Mouse (Mus musculus): ENCODE measurements at regions not wholly inside any gene's neighbourhood (a gene's known extent, or its start where the extent isn't known, plus 50 kb on each side); places are given as distances from the start of the nearest gene placed in this dataset.

- no peak for DNase-seq (ENCODE audit: low spot score)
Measured at GRCm38 (mm10) chr12:25262461-25262860, 165.5 kb upstream of the Id2 start.

- no peak for DNase-seq (ENCODE audit: low spot score)
Measured at GRCm38 (mm10) chr12:25259123-25259522, 162.2 kb upstream of the Id2 start.

GRCm38 (mm10) chr12:25256268-25256667, 159.3 kb upstream of the Id2 start:
- no peak for DNase-seq (ENCODE audit: low spot score)

DNA sequence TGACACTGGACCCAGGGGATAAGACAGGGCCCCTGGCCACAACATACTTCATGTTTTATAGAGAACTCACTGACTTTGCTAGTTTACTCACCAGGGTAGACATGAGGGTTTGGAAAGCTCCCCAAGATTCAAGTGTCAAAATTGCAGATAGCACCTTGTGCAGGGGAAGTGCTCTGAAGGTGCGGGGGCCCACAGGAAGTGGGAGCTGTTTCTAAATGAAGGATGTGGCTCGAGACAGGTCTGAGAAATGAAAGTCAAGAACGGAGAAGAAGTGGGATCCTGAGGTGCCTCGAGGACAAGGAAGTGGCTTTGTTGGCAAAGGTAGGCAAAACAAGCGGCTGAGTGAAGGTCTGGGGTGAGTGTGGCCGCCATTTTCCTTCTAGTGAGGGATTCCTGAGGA, 157.8 kb upstream of the Id2 start:
- DNase-seq (ENCODE audit: low spot score) = no peak

DNA sequence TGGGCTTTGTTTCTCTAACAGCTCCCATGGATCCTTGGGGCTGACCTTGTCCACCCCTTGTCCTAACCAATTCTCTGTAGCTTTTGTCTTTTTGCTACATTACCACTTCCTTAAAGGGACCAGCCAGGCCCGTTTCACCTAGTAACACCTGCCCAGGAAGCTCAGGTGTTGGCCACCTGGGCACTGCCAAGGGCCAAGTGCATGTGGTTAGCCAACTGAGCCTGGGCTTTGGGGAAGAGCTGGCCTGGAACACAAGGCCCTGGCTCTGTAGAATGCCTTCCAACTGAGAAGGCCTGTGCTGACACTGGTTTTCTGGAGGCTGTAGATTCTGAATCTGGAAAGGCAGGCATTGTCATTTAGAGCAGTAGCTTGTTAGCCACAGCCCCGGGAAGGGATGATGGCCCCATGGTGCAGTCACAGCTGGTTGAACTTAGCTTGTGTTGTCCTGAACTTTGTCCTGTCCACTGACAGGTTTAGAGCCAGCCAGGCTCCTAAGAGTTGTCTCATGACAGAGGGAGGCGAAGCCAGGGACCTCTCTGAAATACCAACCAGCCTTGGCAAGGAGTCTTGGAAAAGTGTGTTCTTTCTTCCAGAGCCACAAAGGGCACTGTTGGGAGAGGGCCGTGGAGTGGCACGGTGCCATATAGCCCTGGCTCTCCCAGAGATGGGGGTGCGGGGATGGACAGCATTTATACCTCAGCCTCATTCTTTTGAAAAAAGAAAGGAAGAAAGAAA, 156.0 kb upstream of the Id2 start:
- DNase-seq (ENCODE audit: low spot score) = no peak

DNA sequence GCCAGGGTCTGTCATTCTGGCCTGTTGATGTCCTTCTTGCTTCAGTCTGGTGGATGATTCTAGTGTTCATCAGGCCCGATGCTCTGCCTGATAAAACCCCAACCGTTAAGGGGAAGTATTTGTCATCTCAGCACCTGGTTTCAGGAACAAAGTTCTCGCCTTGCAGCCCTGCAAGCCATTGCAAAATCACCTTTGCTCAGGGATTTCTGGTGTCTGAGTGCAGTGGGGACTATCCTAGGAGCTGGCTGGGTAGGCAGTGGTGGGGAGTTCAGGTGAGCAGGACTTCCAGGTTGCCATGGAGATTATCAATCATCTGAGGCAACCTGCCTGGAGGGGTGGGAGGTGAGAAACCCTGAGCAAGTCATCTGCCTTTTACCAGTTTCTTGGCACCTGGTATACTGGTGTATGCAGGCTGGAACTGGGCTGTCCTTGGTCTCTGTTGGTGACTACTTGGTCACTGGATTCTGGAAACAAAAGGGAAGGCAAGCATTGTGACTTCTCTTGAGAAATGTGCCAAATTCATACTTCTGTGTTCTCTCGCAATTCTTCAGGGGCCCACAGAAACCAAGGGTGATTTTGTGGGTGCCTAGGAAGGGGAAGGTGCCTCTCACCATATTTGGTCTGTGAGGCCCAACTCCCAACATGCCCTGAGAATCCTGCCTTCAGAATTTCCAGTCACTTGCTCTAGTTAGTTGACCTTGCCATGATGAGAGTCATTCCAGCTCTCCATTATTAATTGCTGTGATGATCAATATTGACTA, 154.7 kb upstream of the Id2 start:
- no peak for DNase-seq (ENCODE audit: low spot score)

DNA sequence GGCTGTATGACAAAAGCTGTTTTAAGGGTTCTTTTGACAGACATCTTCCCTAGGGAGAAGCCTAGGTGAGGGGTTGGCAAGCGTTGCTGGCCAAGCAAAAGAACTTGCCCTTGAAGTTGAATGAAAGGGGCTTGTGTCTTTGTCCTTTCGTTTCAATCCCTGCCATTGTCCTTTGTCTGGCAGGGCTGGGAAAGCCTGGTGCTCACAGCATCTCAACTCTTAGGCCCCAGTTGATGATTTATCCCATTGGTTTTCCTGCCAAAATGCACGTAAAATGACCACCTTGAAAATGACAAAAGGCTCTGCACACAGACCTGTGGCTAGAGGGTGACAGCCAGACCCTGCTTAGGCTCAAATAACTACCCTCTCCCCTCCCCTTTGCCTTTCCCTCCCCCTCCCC, 153.9 kb upstream of the Id2 start:
- no peak for DNase-seq (ENCODE audit: low spot score)

DNA sequence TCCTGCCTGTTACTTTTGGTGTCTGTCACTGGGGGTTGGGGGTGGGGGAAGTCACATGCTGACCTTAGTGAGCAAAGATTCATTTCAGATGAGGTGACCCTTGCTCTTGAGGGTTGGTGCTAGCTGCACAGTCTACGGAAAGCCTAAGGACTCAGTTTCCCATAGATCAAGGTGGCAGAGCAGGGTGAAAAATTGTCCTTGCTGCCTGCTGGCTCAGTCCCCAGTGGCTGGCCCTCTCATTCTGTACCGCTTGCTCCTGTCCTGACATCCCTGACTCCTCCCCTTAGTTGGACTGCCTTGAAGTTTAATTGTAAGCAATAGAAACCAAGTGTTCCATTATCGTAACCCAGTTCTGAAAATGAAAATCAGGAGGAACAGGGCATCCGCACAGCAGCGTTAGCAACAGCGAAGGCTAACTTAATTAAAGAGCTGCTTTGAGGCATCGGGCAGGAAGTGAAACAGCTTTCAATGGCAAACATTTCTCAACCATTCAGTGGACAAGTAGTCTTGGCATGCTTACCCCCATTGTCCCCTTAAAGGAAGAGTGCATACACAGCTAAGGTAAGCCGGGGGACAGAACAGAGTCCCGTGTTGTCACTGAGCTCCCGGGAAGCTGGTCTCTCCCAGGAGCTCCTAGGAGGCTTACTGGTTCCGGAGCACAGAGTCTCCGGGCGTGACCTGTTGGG, 151.9 kb upstream of the Id2 start:
- DNase-seq (ENCODE audit: low spot score) = no peak

- DNase-seq (ENCODE audit: low spot score) = no peak
Measured at GRCm38 (mm10) chr12:25246566-25246965, 149.6 kb upstream of the Id2 start.

DNA sequence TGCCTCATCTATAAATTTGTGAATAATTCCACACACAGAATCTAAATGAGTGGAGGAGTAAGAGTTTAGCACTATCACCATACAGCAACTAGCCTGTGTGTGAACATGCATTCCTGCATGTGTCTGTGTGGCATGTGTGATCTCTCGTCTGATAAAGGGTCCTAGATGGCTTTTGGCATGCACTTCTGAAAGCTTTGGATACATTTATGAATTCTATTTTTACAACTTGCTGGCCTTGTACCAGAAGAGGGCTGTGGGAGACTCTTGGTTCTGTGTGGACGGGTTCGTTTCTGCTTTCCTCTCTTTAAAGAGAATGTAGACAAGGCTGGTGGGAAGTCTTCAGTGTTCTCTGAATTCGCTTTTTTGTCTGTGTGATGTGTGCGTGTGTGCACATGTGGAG, 148.7 kb upstream of the Id2 start:
- DNase-seq (ENCODE audit: low spot score) = no peak

- no peak for DNase-seq (ENCODE audit: low spot score)
Measured at GRCm38 (mm10) chr12:25245251-25245650, 148.3 kb upstream of the Id2 start.

DNA sequence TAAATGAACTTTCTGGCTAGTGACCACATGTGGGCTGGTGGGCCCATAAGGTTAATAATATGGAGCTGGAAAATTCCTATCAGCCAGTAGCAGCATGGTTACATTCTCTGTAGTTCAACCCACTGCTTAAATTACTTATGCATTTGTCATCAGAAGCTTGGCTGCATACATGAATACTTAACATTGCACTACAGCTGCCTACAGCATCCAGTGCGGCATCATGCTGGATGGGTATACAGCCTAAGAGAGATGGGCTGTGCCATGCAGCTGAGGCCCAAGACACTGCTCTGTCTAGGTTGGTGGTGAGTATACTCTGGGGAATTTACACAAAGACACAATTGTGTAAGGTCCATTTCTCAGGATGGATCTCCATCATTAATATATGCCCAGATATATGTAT, 147.7 kb upstream of the Id2 start:
- DNase-seq (ENCODE audit: low spot score) = no peak

DNA sequence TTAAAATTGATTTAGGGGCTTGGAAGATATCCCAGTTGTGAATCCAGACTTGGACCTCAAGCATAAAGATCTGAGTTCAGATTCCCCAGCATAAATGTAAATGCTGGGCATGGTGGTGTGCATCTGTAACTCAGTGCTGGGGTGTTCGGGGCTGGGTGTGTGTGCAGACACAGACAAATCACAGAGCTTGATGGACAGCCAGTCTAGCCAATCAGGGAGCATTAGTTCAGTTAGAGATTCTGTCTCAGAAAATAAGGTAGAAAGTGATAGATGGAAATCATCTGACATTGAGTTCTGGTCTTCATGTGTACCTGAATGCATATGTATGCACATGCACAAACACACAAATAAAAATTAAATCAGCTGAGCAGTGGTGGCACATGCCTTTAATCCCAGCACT, 147.0 kb upstream of the Id2 start:
- no peak for DNase-seq (ENCODE audit: low spot score)

DNA sequence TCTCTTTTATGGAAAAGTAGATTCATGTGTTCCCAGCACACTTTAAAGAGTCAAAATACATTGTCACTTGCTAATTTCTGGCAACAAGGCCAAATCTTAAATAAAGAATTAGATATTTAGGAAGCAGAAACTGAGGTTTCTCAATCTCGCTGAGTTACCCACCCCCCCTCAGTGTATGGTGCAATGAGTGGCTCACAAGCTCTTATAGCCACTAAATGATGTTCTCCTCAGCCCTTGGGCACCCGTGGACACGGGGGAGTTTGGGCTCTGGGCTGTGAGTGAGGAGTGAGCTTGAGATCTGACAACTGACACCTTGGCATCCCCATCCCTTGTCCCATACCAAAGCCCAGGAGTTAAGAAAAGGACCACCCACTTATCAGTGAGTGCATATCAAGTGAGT, 145.4 kb upstream of the Id2 start:
- no peak for DNase-seq (ENCODE audit: low spot score)

GRCm38 (mm10) chr12:25241675-25242074, 144.7 kb upstream of the Id2 start:
- DNase-seq (ENCODE audit: low spot score) = no peak

DNA sequence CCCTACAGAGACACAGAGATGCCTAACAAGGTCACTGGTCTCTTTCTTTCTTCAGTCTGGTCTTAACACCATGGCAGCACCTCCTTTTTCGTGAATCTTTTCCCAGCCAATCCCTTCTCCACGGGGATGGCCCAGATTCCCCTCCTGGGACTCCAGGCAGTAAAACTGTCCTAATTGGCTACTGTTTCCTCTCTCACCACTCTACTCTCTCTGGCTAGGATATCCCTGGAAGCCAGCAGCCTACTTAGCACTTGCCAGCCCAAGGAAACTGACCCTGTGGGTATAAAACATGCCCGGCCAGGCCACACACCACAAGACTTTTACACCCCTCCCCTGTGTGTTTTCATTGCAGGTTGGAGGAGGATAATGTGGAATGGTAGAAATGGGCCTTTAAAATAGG, 143.9 kb upstream of the Id2 start:
- DNase-seq (ENCODE audit: low spot score) = no peak

DNA sequence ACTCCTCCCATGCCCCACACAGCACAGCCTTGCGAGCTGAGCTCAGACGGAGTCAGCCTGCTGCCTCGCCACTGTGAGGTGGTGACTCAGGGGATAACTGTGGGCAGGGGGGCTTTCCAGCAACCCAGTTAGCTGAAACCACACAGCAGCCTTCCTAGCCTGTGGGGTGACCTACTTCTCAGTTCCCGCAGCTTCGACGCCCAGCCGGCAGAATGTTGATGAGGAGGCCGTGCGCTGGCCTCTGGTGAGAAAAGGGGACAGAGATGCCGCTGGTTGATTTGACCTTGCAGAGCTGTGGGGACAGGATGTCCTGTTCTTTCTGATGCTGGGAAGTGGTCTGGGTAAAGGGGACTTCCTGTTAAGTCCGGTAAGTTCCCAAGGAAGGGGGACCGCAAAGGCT, 143.2 kb upstream of the Id2 start:
- no peak for DNase-seq (ENCODE audit: low spot score)

DNA sequence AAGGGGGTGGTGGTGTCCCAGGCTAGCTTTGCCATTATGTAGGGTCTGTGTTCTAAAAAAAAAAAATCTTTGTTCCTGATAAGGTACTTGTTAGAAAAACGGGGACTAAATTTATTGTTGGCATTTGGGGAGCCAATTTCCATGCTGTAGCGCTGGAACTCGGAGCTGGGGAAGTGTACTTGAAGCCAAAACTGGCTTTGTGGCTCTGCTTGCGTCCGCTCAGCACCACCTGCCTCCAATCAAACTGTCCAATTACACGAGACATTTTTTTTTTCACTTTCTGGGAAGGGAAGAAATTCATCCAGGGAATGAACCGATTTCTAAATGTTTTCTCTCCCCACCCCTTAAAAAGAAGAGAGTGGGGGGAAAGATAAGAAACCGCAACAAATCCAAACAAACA, 138.1 kb upstream of the Id2 start:
- no peak for DNase-seq (ENCODE audit: low spot score)

DNA sequence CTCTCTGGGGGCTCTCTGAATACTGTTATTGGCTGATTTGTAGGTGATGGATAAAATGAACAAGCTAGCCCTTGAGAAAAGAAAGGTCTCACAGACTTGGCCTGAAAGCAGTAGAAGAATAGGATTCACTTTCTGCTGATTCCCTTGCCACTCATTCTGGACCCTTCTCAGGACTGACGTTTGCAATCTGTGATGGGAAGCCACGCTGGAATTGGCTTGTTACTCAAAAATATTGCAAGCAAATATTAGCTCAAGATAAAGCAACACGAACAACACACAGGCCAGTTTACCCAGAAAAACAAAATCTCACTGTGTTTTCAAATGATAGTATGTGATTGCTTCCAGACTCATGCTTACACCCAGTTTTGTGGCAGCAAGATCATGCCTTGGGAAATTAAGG, 137.7 kb upstream of the Id2 start:
- DNase-seq (ENCODE audit: low spot score) = no peak

- no peak for DNase-seq (ENCODE audit: low spot score)
Measured at GRCm38 (mm10) chr12:25233027-25233535, 136.1 kb upstream of the Id2 start.

GRCm38 (mm10) chr12:25232358-25233026, 135.6 kb upstream of the Id2 start:
- peak; percentile 25 for DNase-seq (ENCODE audit: low spot score)

DNA sequence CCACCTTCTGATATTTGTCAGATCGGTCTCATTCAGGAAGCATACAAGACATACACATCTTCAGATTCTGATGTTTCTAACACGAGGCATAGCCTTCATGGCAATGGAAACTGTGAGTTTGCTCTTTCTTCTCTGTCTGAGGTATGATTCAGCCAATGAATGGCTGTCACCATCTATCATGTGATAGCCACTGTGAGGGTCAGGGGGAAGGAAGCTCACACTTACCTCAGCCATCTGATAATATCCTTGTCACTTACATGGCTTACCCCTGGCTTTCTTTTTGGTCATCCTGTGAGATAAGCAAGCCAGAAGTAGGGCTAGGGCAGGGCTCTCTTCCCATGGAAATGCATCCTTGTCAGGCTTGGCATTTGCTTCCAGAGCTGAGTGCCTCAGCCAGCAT, 131.8 kb upstream of the Id2 start:
- DNase-seq (ENCODE audit: low spot score) = no peak

Measured in adipocyte (in vitro differentiated cells).